Mouse (Mus musculus): ENCODE measurements at regions not wholly inside any gene's neighbourhood (a gene's known extent, or its start where the extent isn't known, plus 50 kb on each side); places are given as distances from the start of the nearest gene placed in this dataset.

GRCm38 (mm10) chr3:148681186-148681585, 309.2 kb downstream of the Adgrl2 start:
- no peak for TF ChIP-seq POLR2A (IDR thresholded peaks at IDR 0.05; ENCODE audit: borderline replicate concordance, extremely low read depth, insufficient read depth, insufficient read length, poor library complexity, severe bottlenecking)
- no peak for TF ChIP-seq CTCF (IDR thresholded peaks at IDR 0.05; ENCODE audit: borderline replicate concordance, extremely low read depth, insufficient read depth, insufficient read length)
